Mouse (Mus musculus) right cerebral cortex, postnatal 36 days (tissue): ENCODE results near the gene Mcts2.
A peak's percentile ranks its signal among the peaks of the same experiment; 100 is the strongest.

Source experiments
- DNase-seq, 2 experiments: peaks; one replicate each; pipeline ENCODE4 v3.0.0; 2022; ENCODE audit warnings: low spot score in 2 of 2, mixed read lengths in 1 of 2

Mcts2 gene

DNA sequence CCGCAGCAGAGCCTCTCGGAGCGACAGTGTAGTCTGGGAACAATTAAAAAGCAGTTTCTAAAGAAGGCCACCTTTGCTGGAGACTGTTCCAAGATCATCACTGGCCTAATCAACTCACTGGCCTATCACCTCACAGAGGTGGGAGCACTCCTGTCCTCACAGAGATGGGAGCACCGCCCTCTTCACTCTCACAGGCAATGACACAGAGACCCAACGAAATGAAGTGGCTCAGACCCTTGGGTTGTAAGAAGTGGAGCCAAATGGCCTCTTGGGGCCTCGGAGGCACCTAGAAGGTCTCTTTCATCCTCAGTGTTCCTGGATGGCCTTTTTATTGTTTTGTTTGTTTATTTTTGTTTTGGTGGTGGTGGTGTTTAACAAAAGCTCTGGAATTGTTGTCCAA is 39.4 kb downstream of the Mcts2 start:
- no peak for DNase-seq

- no peak for DNase-seq
Measured at GRCm38 (mm10) chr2:152726751-152727335, 40.0 kb downstream of the Mcts2 start.

GRCm38 (mm10) chr2:152727795-152728510 is 41.1 kb downstream of the Mcts2 start:
- DNase-seq, result no peak

DNA sequence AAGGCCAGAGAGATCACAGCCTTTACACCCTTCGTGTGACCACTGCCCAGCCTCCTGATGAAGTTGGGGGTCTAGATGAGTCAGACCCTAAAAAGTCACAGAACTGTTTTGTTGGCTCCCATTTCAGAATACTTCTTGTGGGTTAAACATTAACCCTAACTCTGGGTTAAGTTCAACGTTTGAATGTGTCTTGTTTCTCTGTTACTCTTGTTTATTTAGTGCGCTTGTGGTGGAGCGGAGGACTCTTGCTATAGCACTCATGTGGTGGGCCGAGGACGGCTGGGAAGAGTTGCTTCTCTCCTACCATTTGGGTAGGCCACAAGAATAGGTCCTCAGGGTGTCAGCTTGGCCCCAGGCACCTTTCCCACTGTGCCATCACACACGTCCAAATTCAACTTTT is 41.8 kb downstream of the Mcts2 start:
- no peak for DNase-seq

DNA sequence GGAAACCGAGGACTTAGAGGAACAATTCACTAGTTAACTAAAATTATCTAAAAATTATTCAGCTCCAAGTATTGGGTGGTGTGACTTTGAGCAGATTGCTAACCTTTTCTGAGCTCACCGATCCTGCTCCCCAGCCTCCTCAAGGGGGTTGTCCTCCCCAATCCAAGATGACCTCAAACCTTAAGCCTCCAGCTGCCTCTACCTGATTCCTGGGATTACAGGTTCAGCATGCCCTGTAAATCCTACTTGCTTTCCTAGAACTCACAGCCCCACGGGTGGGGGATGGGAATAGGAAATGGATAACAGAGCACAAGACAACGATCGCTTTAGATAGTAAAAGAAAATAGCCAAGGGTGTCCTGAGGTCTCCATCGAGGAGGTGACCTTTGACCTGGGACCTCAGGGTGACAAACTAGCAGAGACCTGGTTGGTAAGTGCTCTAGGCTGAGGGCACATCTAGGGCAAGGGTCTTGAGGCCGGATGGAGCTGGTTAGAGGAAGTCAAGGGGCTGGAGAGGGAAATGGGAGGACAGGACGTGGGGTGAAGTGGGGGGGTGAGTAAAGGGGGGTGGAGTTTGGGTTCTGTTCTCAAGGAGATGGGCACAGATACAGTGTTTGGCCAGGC is 42.3 kb downstream of the Mcts2 start:
- DNase-seq, result no peak

GRCm38 (mm10) chr2:152729636-152730020 is 42.8 kb downstream of the Mcts2 start:
- DNase-seq, result no peak

GRCm38 (mm10) chr2:152733201-152733600 is 46.4 kb downstream of the Mcts2 start:
- DNase-seq, result no peak

- DNase-seq, result no peak
Measured at GRCm38 (mm10) chr2:152734501-152734900, 47.7 kb downstream of the Mcts2 start.

DNA sequence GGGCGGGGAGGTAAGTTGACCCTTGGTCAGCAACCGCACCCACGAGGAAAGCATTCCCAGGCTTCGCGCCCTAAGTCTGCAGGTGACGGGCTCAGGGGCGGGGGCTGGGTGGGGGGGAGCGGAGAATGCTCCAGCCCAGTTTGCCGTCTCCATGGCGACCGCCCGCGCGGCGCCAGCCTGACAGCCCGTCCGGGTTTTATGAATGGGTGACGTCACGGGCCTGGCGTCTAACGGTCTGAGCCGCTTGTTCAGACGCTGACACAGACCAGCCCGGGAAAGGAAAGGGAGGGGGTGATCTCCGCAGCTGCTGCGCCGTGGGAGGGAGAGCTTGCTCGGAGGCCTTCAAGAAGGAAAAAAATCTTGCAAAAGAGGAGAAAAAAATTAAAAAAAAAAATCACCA is 48.1 kb downstream of the Mcts2 start:
- DNase-seq, result peak; percentile 92 to 95

- peak; percentile 35 to 59 for DNase-seq
Measured at GRCm38 (mm10) chr2:152736090-152736601, 49.3 kb downstream of the Mcts2 start, which contains the start of gene Id1. Id1 (plus strand) TSS chr2:152736251.

- no peak for DNase-seq
Measured at GRCm38 (mm10) chr2:152736748-152737147, 49.9 kb downstream of the Mcts2 start.
